Mouse (Mus musculus): ENCODE measurements around the gene Anapc11.
"Not testable (repeated sequence)": the region's sequence is repeated elsewhere in the genome, so short reads cannot be mapped to it uniquely, and the experiment has no call there.

Gene Anapc11

GRCm38 (mm10) chr11:120575940-120576339, 22.3 kb upstream of the Anapc11 start:
- DNase-seq, result no peak

GRCm38 (mm10) chr11:120576365-120576981, 21.7 kb upstream of the Anapc11 start:
- peak; percentile 40 for DNase-seq

GRCm38 (mm10) chr11:120577211-120578023, 20.8 kb upstream of the Anapc11 start:
- no peak for DNase-seq

- no peak for DNase-seq
Observed at GRCm38 (mm10) chr11:120578024-120578693, 20.1 kb upstream of the Anapc11 start.

- peak; percentile 15 for DNase-seq
Observed at GRCm38 (mm10) chr11:120578694-120579243, 19.5 kb upstream of the Anapc11 start.

- DNase-seq, result peak; percentile 82
Observed at GRCm38 (mm10) chr11:120579316-120580107, 18.7 kb upstream of the Anapc11 start.

GRCm38 (mm10) chr11:120580190-120580589, 18.0 kb upstream of the Anapc11 start:
- peak; percentile 46 for DNase-seq

GRCm38 (mm10) chr11:120580871-120581331, 17.3 kb upstream of the Anapc11 start:
- DNase-seq, result peak; percentile 71

- DNase-seq, result peak; percentile 89
Observed at GRCm38 (mm10) chr11:120581490-120582267, 16.5 kb upstream of the Anapc11 start, which contains the start of gene Arhgdia. Gene Arhgdia (minus strand): TSS chr11:120581624.

GRCm38 (mm10) chr11:120582268-120582981, 15.8 kb upstream of the Anapc11 start:
- peak; percentile 45 for DNase-seq

GRCm38 (mm10) chr11:120582982-120583293, 15.3 kb upstream of the Anapc11 start:
- DNase-seq, result not testable (repeated sequence)

GRCm38 (mm10) chr11:120583937-120584336, 14.3 kb upstream of the Anapc11 start:
- DNase-seq, result no peak

- no peak for DNase-seq
Observed at GRCm38 (mm10) chr11:120588531-120588930, 9.7 kb upstream of the Anapc11 start.

GRCm38 (mm10) chr11:120597240-120598235, 683 bp upstream of the Anapc11 start:
- peak; percentile 47 for DNase-seq

- DNase-seq, result no peak
Observed at GRCm38 (mm10) chr11:120598990-120599549, 849 bp downstream of the Anapc11 start.

- no peak for DNase-seq
Observed at GRCm38 (mm10) chr11:120600716-120601115, 2.5 kb downstream of the Anapc11 start.

- DNase-seq, result peak; percentile 62
Observed at GRCm38 (mm10) chr11:120603545-120603944, 5.3 kb downstream of the Anapc11 start.

GRCm38 (mm10) chr11:120605667-120606066, 7.4 kb downstream of the Anapc11 start:
- no peak for DNase-seq

GRCm38 (mm10) chr11:120606764-120607163, 8.5 kb downstream of the Anapc11 start:
- DNase-seq, result no peak
